Mouse (Mus musculus) ES-Bruce4 (cell line): ENCODE measurements around the gene Hist1h3h.

Experiments
- EP300 ChIP-seq: IDR thresholded peaks from 2 replicates; pipeline ENCODE4 v1.6.1; 2011; ENCODE audit warnings: low read depth, low read length; ENCODE audit not compliant: insufficient read depth
- POLR2A ChIP-seq: IDR thresholded peaks from one replicate; pipeline ENCODE4 v1.8.1; 2011; ENCODE audit warnings: low read length; ENCODE audit not compliant: insufficient read depth

DNA sequence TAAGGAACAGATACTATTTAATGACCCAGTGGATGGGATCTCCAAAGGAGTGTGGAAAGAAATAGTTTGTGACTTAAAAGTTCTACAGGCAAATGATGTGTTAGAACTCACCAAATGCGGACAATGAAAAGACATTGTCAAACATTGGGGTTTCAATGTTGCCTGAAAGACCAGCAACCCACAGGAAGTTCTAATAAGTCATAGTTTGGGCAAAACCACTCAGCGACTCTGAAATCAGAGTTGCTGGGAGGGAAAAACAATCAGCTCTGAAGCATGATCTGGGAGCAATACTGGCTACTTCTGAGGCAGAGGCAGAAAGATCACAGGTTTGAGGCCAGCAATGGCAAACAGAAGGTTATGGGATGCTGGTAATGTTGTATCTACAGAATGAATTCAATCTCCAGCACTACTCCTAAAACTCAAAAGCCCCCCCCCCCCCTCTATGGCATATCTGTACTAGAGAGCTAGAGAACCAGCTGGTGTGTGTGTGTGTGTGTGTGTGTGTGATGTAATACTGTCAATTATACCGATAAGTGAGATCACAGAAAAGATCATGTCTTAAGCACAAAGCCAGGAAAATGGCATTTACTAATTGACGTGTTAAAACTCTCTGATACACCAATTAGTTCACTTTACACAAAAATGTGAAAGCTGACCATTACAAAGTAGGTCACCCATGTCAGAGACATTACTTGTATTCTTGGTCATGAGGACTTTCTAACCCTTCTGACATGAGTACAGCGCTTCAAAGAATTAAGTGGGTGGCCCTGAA, 32.1 kb downstream of the Hist1h3h start:
- TF ChIP-seq POLR2A, result no peak
- TF ChIP-seq EP300, result no peak
